Mouse (Mus musculus) embryonic facial prominence, embryonic 14.5 days (tissue): ENCODE results near the gene Maml3. TPM values are rescaled to one million over a fixed set of nuclear protein-coding genes. Genes with fewer than 3 reads are reported as not detected.

Experiments used
- ATAC-seq: fragments of 200-750 bp; cut with Nextera tagmentation; 2 replicates; pipeline ENCODE4 v1.8.0; 2017; ENCODE audit warnings: low read depth, moderate number of reproducible peaks, moderate TSS enrichment
- DNase-seq: peaks from one replicate; pipeline ENCODE4 v3.0.0-alpha.2; 2015; ENCODE audit warnings: low spot score
- H3K27ac ChIP-seq: fragments of 300-500 bp; sonication (generic); replicated peaks from 2 replicates; pipeline ENCODE4 v1.5.1; 2014; ENCODE audit warnings: low read depth, mild to moderate bottlenecking, low read length, moderate library complexity
- H3K27me3 ChIP-seq: fragments of 300-500 bp; sonication (generic); replicated peaks from 2 replicates; pipeline ENCODE4 v1.6.1; 2014; ENCODE audit warnings: low read length; ENCODE audit not compliant: control insufficient read depth, insufficient read depth
- H3K36me3 ChIP-seq: fragments of 300-500 bp; sonication (generic); 2 replicates; pipeline ENCODE4 v1.6.1; 2014; ENCODE audit warnings: low read length, mixed read lengths; ENCODE audit not compliant: control insufficient read depth, insufficient read depth
- H3K4me1 ChIP-seq: fragments of 300-500 bp; sonication (generic); 2 replicates; pipeline ENCODE4 v1.6.1; 2014; ENCODE audit warnings: antibody characterized with exemption, low read length; ENCODE audit not compliant: control insufficient read depth, insufficient read depth
- H3K4me2 ChIP-seq: fragments of 300-500 bp; sonication (generic); 2 replicates; pipeline ENCODE4 v1.6.1; 2014; ENCODE audit warnings: low read depth, mild to moderate bottlenecking, low read length, moderate library complexity, mixed read lengths
- H3K4me3 ChIP-seq: fragments of 300-500 bp; sonication (generic); 2 replicates; pipeline ENCODE4 v1.5.1; 2014; ENCODE audit warnings: low read depth, mild to moderate bottlenecking, low read length
- H3K9ac ChIP-seq: fragments of 300-500 bp; sonication (generic); 2 replicates; pipeline ENCODE4 v1.6.1; 2014; ENCODE audit warnings: low read depth, mild to moderate bottlenecking, low read length, moderate library complexity, mixed read lengths
- H3K9me3 ChIP-seq: fragments of 300-500 bp; sonication (generic); 2 replicates; pipeline ENCODE4 v1.6.1; 2016; ENCODE audit warnings: low read length; ENCODE audit not compliant: control insufficient read depth
- WGBS: fragments of 180-500 bp; shearing (Covaris S2); extraction: QIAGEN DNeasy Blood & Tissue Kit; methylation state at CpG from one replicate; pipeline ENCODE4 v1.1.7; 2014; 5-methylcytosine and 5-hydroxymethylcytosine counted together
- polyA plus RNA-seq: library from polyadenylated mRNA; unstranded; fragments of >200 nt; fragmentation: Nextera tagmentation; extraction: Ambion mirVana; gene quantifications from 2 replicates; pipeline ENCODE4 v1.2.1, GENCODE M21; 2014

Gene Maml3
- polyA plus RNA-seq, 1 experiment from 2014 or later, result 4.8 TPM

DNA sequence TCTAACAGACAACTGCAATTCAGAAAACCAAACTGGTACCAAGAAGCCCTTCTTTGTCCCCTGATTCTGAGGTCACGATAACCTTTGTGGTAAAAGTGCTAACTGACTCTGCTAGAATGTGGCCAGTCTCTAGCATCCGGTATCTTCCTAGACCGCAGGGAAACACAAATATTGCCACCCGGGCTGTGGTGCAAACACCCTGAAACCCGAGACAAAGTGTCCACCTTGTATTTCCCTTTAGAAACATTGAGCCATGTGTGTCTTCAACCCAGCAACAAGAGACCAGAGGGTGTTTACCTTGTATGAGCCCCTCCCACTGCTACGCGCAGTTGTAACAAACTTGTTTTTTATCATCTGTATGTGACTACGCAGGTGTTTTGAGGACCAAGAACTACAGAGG, 359.7 kb downstream of the Maml3 start:
- WGBS, result 69% methylated on average over 8 of the region's 8 CpGs
- no peak overlapping the region for H3K4me2 ChIP-seq
- no peak for ATAC-seq
- no peaks in the 10 kb centered on the region for H3K9me3 ChIP-seq
- no peaks in the 10 kb centered on the region for H3K36me3 ChIP-seq
- no peak overlapping the region for H3K9ac ChIP-seq
- H3K4me1 ChIP-seq, result peaks cover 16% of the 10 kb centered on the region
- no peak overlapping the region for H3K4me3 ChIP-seq
- no peak overlapping the region for H3K27ac ChIP-seq
- no peaks in the 10 kb centered on the region for H3K27me3 ChIP-seq
- no peak for DNase-seq

DNA sequence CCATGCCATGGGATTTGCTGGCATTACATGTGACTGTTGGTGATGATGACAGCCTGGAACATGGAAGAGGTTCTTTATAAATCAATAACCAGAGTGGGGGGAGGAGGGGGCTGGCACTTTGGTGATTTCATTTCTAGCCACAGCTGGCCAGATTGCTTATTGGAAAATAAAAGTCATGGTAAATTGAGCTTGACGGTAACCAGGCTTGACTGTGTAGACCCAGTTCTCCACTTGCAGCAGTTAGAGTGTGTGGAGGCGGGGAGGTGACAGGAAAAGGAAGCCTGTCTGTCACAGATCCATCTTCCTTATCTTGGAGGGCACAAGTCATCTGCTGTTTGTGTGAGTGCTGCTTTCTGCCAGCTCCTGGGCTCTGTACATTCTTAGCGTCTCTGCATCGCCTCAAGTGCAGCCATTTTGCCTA, 360.5 kb downstream of the Maml3 start:
- Histone ChIP-seq H3K9me3 (no peaks in the 10 kb centered on the region), H3K4me1 (peaks cover 11% of the 10 kb centered on the region), H3K27ac (no peak overlapping the region), H3K9ac (no peak overlapping the region), H3K27me3 (no peaks in the 10 kb centered on the region), H3K36me3 (no peaks in the 10 kb centered on the region), H3K4me2 (no peak overlapping the region), H3K4me3 (no peak overlapping the region)
- WGBS, result 65% methylated on average over 4 of the region's 4 CpGs
- ATAC-seq (no peak), DNase-seq (no peak)

DNA sequence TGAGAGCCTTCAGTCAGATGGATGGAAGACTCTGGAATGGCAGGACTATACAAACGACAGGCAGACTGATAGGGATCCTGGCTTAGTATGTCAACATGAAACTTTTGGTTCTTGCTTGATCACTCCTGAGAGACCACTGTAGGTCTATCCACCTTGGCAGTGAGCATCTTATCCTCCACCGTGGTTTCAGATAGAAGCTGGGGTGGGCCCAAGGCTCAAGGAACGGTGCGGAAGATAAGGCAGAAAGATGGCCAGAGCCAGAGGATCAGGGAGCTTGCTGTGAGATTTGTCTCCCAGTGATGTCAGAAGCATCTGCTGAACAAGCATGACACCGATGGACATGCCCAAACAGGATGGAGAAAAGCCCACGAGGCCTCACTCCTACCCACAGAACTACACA, 362.5 kb downstream of the Maml3 start:
- Histone ChIP-seq H3K4me3 (no peak overlapping the region), H3K27me3 (no peaks in the 10 kb centered on the region), H3K36me3 (no peaks in the 10 kb centered on the region), H3K9ac (no peak overlapping the region), H3K9me3 (no peaks in the 10 kb centered on the region), H3K4me2 (no peak overlapping the region), H3K27ac (no peak overlapping the region), H3K4me1 (peaks cover 9% of the 10 kb centered on the region)
- DNase-seq (no peak), ATAC-seq (no peak)
- 87% methylated on average over 6 of the region's 6 CpGs for WGBS

DNA sequence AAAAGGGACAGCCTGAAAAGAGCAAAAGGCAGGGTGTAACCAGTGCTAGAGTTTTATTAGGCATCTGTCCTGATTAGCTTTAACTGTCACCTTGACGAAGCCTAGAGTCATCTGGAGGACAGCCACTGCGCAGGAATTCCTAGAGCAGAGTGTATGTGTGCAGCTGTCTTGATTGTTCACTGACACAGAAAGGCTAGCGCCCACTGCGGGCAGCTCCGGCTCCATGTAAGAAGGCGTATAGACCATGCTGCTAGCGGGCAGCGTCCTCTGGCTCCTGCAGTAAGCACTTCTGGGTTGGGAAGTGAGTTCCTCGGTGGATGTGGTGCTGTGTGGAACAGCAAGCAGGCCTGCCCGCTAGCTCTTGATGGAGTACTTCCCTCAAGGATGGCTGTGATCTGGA, 363.1 kb downstream of the Maml3 start:
- Histone ChIP-seq H3K27ac (no peak overlapping the region), H3K4me3 (no peak overlapping the region), H3K4me2 (no peak overlapping the region), H3K9me3 (no peaks in the 10 kb centered on the region), H3K36me3 (no peaks in the 10 kb centered on the region), H3K9ac (no peak overlapping the region), H3K27me3 (no peaks in the 10 kb centered on the region), H3K4me1 (peaks cover 9% of the 10 kb centered on the region)
- DNase-seq, result peak; percentile 51
- WGBS, result 74% methylated on average over 10 of the region's 10 CpGs
- no peak for ATAC-seq

DNA sequence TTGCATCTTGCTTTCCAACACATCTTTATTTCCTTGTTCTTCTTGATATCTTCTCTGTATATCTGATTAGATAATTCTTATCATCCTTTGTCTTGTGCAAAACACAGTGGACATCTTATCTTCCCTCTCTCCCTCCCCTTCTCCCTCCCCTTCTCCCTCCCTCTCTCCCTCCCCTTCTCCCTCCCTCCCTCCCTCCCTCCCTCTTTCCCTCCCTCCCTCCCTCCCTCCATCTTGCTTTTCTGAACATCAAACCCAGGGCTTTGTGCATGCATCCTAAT, 365.1 kb downstream of the Maml3 start:
- peaks cover 9% of the 10 kb centered on the region for H3K4me1 ChIP-seq
- no peaks in the 10 kb centered on the region for H3K36me3 ChIP-seq
- no peak for DNase-seq
- no peak overlapping the region for H3K4me3 ChIP-seq
- H3K9ac ChIP-seq, result no peak overlapping the region
- peak overlapping the region; percentile 17; the same call in 1 of the 2 replicates for H3K27ac ChIP-seq
- ATAC-seq, result no peak
- no peaks in the 10 kb centered on the region for H3K27me3 ChIP-seq
- H3K4me2 ChIP-seq, result no peak overlapping the region
- H3K9me3 ChIP-seq, result no peaks in the 10 kb centered on the region

DNA sequence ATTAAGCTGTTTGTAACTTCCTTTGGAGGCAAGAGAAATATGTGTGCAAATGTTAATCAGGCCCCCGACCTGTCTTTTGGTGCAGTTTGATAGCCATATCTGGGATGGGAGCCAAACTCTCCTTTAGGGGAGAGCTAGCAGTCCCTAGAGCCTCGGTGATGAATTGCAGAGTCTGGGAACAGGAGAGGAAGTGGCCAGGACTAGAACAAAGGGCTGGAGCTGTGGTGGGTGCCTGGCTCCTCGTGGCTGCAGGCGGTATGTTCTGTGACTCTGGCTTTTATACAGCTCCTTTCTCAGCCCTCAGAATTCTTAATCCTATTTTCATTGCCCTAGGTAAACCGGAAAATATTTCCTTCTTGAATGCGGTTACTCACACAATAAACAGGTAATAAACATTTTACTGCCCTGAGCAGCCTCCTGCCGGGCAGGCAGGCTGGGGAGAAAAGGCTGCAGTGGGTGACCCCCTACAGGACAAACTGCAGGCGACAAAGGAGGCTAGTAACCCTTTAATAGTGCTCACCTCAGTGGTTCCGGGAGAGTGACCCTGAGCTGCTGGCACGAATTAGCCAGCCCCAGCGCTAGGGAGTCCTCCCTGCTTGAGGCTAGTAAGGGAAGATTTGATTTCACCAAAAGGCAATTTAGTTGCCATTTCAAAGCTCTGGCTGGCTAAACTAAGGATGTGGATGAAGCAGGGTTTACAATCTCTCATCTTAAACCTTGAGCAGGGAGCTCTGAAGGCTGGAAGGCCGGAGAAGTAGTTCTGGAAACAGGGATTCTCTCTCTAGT, 365.6 kb downstream of the Maml3 start:
- Histone ChIP-seq H3K27ac (peak overlapping the region; percentile 17; the same call in 1 of the 2 replicates), H3K9ac (peak overlapping the region; percentile 25; the same call in 1 of the 2 replicates), H3K27me3 (no peaks in the 10 kb centered on the region), H3K9me3 (no peaks in the 10 kb centered on the region), H3K4me3 (no peak overlapping the region), H3K4me1 (peaks cover 9% of the 10 kb centered on the region), H3K36me3 (no peaks in the 10 kb centered on the region), H3K4me2 (no peak overlapping the region)
- 9% methylated on average over 12 of the region's 12 CpGs for WGBS
- DNase-seq, result peak; percentile 77
- peak; percentile 87 for ATAC-seq

DNA sequence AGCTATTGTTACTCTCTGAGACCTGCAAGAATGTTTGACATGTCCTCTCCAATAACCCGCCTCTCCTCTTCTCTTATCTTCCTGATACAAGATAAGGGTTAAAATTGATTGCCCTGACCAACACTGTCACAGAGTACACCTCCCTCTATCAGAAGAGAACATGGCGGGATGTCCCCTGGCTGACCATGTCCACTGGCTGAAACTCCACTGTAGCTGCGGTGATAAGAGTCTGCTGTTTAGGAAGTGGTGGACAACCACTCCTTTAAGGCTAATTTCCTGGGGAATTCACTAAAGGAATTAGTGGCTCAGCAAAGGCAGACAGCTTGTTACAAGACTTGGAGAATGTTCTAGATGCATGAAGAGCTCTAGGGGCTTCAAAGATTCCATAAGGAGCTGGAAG, 371.2 kb downstream of the Maml3 start:
- no peak overlapping the region for H3K4me3 ChIP-seq
- no peak overlapping the region for H3K4me2 ChIP-seq
- H3K9me3 ChIP-seq, result no peaks in the 10 kb centered on the region
- H3K9ac ChIP-seq, result no peak overlapping the region
- no peaks in the 10 kb centered on the region for H3K27me3 ChIP-seq
- H3K4me1 ChIP-seq, result no peaks in the 10 kb centered on the region
- WGBS, result 93% methylated on average over 3 of the region's 3 CpGs
- ATAC-seq (no peak), DNase-seq (no peak)
- no peak overlapping the region for H3K27ac ChIP-seq
- H3K36me3 ChIP-seq, result no peaks in the 10 kb centered on the region

DNA sequence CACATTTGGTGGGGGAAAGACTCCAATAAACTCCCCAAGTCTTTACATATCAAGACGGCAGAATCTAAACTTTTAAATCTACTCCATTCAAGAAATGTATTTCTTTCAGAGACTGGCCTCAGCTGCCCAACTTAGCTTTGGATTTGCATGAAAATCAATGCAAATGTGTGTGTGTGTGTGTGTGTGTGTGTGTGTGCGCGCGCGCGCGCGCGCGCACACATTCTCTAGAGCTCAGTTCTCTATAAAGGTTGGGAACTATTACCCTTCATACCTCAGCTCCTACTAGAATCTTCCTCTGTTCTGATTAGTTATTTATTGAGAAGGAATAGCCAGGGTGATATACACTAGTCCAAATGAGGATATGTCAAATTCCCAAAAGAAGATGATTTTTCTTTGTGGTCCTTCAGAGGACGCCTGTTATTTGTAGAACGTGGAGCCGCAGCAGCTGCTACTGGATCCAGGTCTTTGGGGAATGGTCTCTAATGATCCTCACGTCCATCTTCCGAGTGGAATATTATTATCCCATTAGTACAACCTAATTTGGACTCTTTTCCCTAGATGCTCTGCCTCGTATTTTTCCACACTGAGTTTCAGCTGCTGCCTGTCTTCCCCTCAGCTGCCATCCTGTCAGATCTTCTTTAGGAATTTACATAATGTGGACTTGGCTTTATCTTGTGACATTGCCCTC, 372.8 kb downstream of the Maml3 start:
- no peak overlapping the region for H3K9ac ChIP-seq
- H3K27ac ChIP-seq, result no peak overlapping the region
- no peaks in the 10 kb centered on the region for H3K27me3 ChIP-seq
- no peaks in the 10 kb centered on the region for H3K36me3 ChIP-seq
- ATAC-seq (peak; percentile 20), DNase-seq (no peak)
- peaks cover 4% of the 10 kb centered on the region; the same call in 1 of the 2 replicates for H3K4me1 ChIP-seq
- H3K4me3 ChIP-seq, result no peak overlapping the region
- no peaks in the 10 kb centered on the region for H3K9me3 ChIP-seq
- WGBS, result 86% methylated on average over 16 of the region's 16 CpGs
- no peak overlapping the region for H3K4me2 ChIP-seq

DNA sequence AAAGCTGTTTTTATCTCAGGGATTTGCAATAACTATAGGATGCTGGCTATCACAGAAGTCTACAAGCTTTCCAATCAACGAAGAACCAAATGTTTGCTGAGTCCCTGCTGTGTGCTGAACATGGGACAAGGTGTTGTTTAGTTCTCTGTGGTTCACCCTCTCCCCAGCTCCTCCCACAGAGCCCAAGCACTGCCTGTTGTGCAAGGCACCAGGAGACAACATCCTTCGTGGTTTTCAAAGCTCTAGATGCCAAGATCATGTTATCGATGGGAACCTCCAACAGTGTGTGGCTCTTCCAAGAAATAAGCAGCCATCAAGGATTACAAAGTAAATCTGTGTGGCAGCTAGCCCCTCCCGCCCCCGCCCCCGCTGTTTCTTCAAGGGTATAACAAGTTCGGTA, 374.2 kb downstream of the Maml3 start:
- Histone ChIP-seq H3K9ac (no peak overlapping the region), H3K9me3 (no peaks in the 10 kb centered on the region), H3K36me3 (no peaks in the 10 kb centered on the region), H3K4me3 (no peak overlapping the region), H3K4me2 (no peak overlapping the region), H3K27ac (no peak overlapping the region), H3K27me3 (no peaks in the 10 kb centered on the region), H3K4me1 (peaks cover 4% of the 10 kb centered on the region; the same call in 1 of the 2 replicates)
- DNase-seq (no peak), ATAC-seq (no peak)
- 81% methylated on average over 7 of the region's 7 CpGs for WGBS
